Mouse (Mus musculus) embryonic facial prominence, embryonic 13.5 days (tissue): ENCODE measurements around the gene Pkd1. TPM values are rescaled to one million over a fixed set of nuclear protein-coding genes. Genes with fewer than 3 reads are reported as not detected.

Experiments used
- ATAC-seq: fragments of 200-750 bp; cut with Nextera tagmentation; 2 replicates; pipeline ENCODE4 v1.8.0; 2017; ENCODE audit warnings: low read depth; ENCODE audit not compliant: insufficient number of reproducible peaks, insufficient read depth, low FRiP score, low TSS enrichment
- H3K27ac ChIP-seq: fragments of 300-500 bp; sonication (generic); 2 replicates; pipeline ENCODE4 v1.5.1; 2015; ENCODE audit warnings: moderate library complexity, mild to moderate bottlenecking, inconsistent platforms
- H3K27me3 ChIP-seq: fragments of 300-500 bp; sonication (generic); 2 replicates; pipeline ENCODE4 v1.6.1; 2015; ENCODE audit warnings: mild to moderate bottlenecking, inconsistent platforms
- H3K36me3 ChIP-seq: fragments of 300-500 bp; sonication (generic); 2 replicates; pipeline ENCODE4 v1.6.1; 2015; ENCODE audit warnings: mild to moderate bottlenecking, inconsistent platforms
- H3K4me1 ChIP-seq: fragments of 300-500 bp; sonication (generic); 2 replicates; pipeline ENCODE4 v1.6.1; 2015; ENCODE audit warnings: inconsistent platforms
- H3K4me2 ChIP-seq: fragments of 300-500 bp; sonication (generic); 2 replicates; pipeline ENCODE4 v1.6.1; 2015; ENCODE audit warnings: moderate library complexity, mild to moderate bottlenecking, inconsistent platforms
- H3K4me3 ChIP-seq: fragments of 300-500 bp; sonication (generic); 2 replicates; pipeline ENCODE4 v1.5.1; 2015; ENCODE audit warnings: mild to moderate bottlenecking, inconsistent platforms
- H3K9ac ChIP-seq: fragments of 300-500 bp; sonication (generic); 2 replicates; pipeline ENCODE4 v1.6.1; 2015; ENCODE audit warnings: mild to moderate bottlenecking, inconsistent platforms
- H3K9me3 ChIP-seq: fragments of 300-500 bp; sonication (generic); 2 replicates; pipeline ENCODE4 v1.6.1; 2016; ENCODE audit warnings: inconsistent platforms
- WGBS: fragments of 180-500 bp; shearing (Covaris S2); methylation state at CpG from one replicate; pipeline ENCODE4 v1.1.7; 2015; ENCODE audit warnings: mixed read lengths; 5-methylcytosine and 5-hydroxymethylcytosine counted together
- polyA plus RNA-seq: library from polyadenylated mRNA; unstranded; fragments of >200 nt; fragmentation: Nextera tagmentation; extraction: Ambion mirVana; gene quantifications from 2 replicates; pipeline ENCODE4 v1.2.1, GENCODE M21; 2015

The Pkd1 gene
- polyA plus RNA-seq: 24.1 and 30.6 TPM in 2 replicates

DNA sequence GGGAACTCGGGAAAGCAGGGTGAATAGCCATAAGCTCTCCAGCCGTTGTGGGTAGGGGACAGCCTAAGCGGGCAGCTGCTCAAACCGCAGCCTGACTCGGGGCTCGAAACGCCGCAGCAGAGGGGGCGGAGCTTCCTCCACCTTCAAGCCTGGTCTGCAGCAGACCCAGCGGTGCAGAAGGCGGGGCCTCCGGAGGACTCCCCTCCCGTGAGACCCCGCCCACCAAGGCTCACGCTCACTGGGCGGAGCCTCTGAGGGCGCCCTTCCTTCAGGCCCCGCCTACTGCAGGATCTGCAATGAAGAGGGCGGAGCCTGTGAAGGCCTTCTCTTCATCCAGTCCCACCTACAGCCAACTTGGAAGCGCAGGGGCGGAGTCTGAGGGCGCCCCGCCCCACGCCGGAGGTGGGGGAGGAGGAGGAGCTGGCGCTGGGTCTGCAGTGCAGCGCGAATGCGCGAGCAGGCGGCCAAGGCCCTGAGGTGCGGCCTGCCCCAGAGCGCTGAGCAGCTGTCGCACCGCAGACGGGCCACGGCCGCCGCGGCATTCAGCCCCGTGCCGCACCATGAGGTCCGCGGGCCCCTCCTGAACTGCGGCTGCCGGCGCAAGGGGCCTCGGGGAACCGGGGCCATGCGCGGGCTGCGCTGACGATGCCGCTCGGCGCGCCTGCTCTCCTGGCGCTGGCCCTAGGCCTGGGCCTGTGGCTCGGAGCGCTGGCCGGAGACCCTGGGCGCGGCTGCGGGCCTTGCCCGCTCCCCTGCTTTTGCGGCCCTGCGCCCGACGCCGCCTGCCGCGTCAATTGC is at the start of gene Pkd1:
TSS of gene Pkd1 (plus strand) at position 217 of the 798 bp plus-strand sequence.
- Histone ChIP-seq H3K4me1 (peaks cover 34% of the 10 kb centered on the region), H3K9ac (peak within 1 kb of the TSS; percentile 95), H3K9me3 (no peaks in the 10 kb centered on the region), H3K4me2 (peak within 1 kb of the TSS; percentile 78), H3K27me3 (peaks cover 10% of the 10 kb centered on the region), H3K36me3 (no peaks in the 10 kb centered on the region), H3K27ac (peak within 1 kb of the TSS; percentile 91), H3K4me3 (peak within 1 kb of the TSS; percentile 96)
- 0% methylated on average over 60 of the region's 72 CpGs for WGBS
- ATAC-seq: peak; percentile 92

DNA sequence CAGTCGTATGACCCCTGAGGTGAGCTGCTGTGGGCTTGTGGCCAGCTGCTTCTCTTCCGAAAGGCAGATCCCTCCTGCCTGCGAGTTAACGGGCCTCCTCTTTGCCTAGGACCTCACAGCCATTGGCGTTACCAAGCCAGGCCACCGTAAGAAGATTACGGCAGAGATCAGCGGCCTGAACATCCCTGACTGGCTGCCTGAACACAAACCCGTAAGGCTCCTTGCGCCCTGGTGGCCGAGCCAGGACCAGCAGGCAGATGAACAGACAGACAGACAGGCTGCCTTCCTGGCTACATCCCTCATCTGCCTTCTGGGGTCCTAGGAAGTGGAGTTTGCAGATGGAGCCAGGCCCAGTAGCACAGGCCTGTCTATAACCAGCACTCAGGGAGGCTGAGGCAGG is 47.4 kb upstream of the Pkd1 start:
- no peak overlapping the region for H3K4me3 ChIP-seq
- H3K4me2 ChIP-seq: no peak overlapping the region
- no peaks in the 10 kb centered on the region for H3K9me3 ChIP-seq
- no peak overlapping the region for H3K27ac ChIP-seq
- peaks cover 7% of the 10 kb centered on the region for H3K4me1 ChIP-seq
- peaks cover 31% of the 10 kb centered on the region for H3K36me3 ChIP-seq
- no peak overlapping the region for H3K9ac ChIP-seq
- WGBS: 42% methylated on average over 11 of the region's 11 CpGs
- H3K27me3 ChIP-seq: peaks cover 2% of the 10 kb centered on the region; the same call in 1 of the 2 replicates
- no peak for ATAC-seq

DNA sequence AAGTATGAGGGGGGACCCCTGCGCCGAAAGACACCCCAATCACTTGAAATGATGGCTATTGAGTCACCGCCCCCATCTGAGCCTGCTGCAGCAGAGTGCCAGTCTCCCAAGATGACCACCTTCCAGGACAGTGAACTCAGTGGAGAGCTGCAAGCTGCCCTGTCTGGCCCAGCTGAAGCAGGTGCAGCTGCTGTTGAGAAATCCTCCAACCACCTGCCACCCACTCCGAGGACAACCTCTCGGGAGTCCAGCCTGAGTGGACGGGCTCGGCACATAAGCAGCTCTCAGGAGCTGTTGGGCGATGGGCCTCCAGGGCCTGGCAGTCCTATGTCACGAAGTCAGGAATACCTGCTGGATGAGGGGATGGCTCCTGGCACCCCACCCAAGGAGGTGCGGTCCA is 45.5 kb upstream of the Pkd1 start:
- H3K9ac ChIP-seq: no peak overlapping the region
- 94% methylated on average over 10 of the region's 10 CpGs for WGBS
- no peak for ATAC-seq
- H3K9me3 ChIP-seq: no peaks in the 10 kb centered on the region
- H3K4me3 ChIP-seq: no peak overlapping the region
- no peak overlapping the region for H3K4me2 ChIP-seq
- peaks cover 10% of the 10 kb centered on the region for H3K4me1 ChIP-seq
- H3K36me3 ChIP-seq: peaks cover 50% of the 10 kb centered on the region
- no peak overlapping the region for H3K27ac ChIP-seq
- peaks cover 4% of the 10 kb centered on the region; the same call in 1 of the 2 replicates for H3K27me3 ChIP-seq

DNA sequence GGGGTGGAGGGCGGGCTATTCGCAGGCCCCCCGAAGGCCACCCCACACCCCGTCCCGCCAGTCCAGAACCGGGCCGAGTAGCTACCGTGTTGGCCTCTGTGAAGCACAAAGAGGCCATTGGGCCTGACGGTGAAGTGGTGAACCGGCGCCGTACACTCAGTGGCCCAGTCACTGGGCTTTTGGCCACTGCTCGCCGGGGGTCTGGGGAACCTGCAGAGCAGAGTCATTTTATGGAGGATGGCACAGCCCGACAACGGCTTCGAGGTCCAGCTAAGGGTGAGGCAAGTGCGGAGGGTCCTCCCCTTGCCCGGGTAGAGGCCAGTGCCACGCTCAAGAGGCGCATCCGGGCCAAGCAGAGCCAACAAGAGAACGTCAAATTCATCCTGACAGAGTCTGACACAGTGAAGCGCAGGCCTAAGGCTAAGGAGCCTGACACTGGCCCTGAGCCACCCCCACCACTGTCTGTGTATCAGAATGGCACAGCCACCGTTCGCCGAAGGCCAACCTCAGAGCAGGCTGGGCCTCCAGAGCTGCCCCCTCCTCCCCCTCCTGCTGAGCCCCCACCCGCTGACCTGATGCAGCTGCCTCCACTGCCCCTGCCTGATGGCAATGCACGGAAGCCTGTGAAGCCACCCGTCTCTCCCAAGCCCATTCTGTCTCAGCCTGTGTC is 44.2 kb upstream of the Pkd1 start:
- H3K27ac ChIP-seq: no peak overlapping the region
- H3K4me1 ChIP-seq: peaks cover 10% of the 10 kb centered on the region
- H3K9me3 ChIP-seq: no peaks in the 10 kb centered on the region
- no peak overlapping the region for H3K4me2 ChIP-seq
- WGBS: 94% methylated on average over 30 of the region's 30 CpGs
- H3K4me3 ChIP-seq: no peak overlapping the region
- H3K36me3 ChIP-seq: peaks cover 63% of the 10 kb centered on the region
- no peak overlapping the region for H3K9ac ChIP-seq
- H3K27me3 ChIP-seq: peaks cover 4% of the 10 kb centered on the region; the same call in 1 of the 2 replicates
- ATAC-seq: no peak

DNA sequence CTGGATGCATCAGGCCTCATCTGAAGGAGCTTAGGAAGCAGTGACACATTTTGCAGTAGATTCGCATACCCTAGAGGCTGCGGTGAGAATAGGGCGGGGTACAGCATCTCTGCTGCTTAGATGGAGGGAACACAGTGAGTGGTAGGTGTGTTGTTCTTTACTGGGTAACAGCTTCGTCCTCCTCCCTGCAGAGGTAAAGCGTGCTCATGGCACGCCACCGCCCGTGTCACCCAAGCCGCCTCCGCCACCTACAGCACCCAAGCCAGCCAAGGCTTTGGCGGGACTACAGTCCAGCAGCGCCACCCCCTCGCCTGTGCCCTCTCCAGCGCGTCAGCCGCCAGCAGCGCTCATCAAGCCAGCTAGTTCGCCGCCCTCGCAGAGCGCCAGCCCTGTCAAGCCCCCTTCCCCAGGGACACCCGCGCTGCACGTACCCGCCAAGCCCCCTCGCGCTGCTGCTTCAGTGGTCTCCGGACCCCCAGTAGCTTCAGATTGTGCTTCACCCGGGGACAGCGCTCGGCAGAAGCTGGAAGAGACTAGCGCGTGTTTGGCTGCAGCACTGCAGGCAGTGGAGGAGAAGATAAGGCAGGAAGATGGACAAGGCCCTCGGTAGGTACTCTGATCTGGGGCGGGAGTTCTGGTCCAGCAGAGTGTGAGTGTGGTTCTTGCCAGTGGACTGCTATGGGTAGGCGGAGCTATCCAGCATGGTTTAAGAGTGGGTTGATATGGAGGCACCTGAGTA is 43.1 kb upstream of the Pkd1 start:
- Histone ChIP-seq H3K27me3 (peaks cover 4% of the 10 kb centered on the region; the same call in 1 of the 2 replicates), H3K9ac (peak overlapping the region; percentile 44; the same call in 1 of the 2 replicates), H3K4me1 (peaks cover 10% of the 10 kb centered on the region), H3K27ac (no peak overlapping the region), H3K36me3 (peaks cover 69% of the 10 kb centered on the region), H3K4me2 (peak overlapping the region; percentile 50), H3K9me3 (no peaks in the 10 kb centered on the region), H3K4me3 (peak overlapping the region; percentile 11; the same call in 1 of the 2 replicates)
- 29% methylated on average over 36 of the region's 36 CpGs for WGBS
- ATAC-seq: no peak

DNA sequence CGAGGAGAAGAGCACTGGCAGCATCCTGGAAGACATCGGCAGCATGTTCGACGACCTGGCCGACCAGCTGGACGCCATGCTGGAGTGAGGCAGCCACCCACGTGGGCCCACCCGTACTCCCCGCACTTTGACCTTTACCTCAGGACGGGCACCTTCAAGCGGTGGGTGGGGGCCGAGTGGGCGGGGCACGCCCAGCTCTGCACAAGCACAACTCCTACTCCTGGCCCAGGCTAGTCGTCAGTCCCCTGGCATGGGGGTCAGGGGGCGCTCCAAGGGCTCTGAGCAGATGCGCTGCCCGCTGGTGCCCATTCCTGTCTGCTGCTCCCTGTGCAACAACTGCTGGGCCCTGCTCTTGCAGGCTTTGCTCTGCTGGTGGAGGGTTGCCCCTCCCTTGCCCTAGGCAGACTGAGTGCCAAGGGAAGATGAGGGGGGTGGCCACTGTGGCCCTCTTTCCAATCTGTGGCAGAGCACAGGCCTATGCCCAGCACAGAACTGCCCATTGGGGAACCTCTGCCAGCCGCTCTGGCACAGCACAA is 42.4 kb upstream of the Pkd1 start:
- H3K27me3 ChIP-seq: peaks cover 4% of the 10 kb centered on the region; the same call in 1 of the 2 replicates
- peaks cover 73% of the 10 kb centered on the region for H3K36me3 ChIP-seq
- H3K27ac ChIP-seq: no peak overlapping the region
- no peaks in the 10 kb centered on the region for H3K9me3 ChIP-seq
- peaks cover 10% of the 10 kb centered on the region for H3K4me1 ChIP-seq
- 0 out of 2 replicates have a peak overlapping the region, but pooled peaks have one; percentile 6 for H3K9ac ChIP-seq
- ATAC-seq: no peak
- H3K4me3 ChIP-seq: no peak overlapping the region
- WGBS: 59% methylated on average over 19 of the region's 19 CpGs
- no peak overlapping the region for H3K4me2 ChIP-seq

DNA sequence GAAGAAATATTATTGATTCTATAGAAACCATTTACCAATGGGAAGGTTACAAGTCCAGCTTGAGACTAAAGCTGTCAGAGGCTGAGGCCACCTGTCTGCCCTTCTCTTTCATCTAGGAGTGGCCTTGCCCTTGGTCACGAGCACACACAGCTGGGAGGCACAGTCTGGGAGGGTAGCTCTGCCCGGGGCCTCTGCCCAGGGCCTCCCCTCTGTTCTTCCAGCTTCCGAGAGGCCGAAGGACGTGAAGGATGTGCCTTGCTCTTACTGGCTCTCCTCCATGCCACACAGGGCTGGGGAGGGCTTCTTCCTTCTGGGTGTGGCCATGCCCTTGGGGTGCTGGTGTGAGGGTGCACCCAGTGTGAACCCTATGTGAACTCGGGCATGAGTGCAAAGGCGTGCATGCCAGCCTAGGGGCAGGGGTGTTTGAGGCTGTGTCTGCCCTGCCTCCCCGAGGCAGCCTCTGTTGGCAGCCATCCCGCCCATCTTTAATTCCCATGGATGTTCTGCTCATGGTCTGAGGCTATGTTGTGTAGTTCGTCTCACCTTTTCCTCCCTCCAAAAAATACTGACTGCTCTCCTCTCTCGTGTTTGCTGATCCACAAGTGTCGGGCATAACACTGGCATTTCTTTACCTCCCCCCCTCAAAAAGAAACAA is 41.7 kb upstream of the Pkd1 start:
- Histone ChIP-seq H3K27ac (no peak overlapping the region), H3K36me3 (peaks cover 76% of the 10 kb centered on the region), H3K4me3 (no peak overlapping the region), H3K9ac (0 out of 2 replicates have a peak overlapping the region, but pooled peaks have one; percentile 16), H3K9me3 (no peaks in the 10 kb centered on the region), H3K4me1 (peaks cover 10% of the 10 kb centered on the region), H3K27me3 (peaks cover 4% of the 10 kb centered on the region; the same call in 1 of the 2 replicates), H3K4me2 (no peak overlapping the region)
- WGBS: 78% methylated on average over 12 of the region's 12 CpGs
- ATAC-seq: no peak

DNA sequence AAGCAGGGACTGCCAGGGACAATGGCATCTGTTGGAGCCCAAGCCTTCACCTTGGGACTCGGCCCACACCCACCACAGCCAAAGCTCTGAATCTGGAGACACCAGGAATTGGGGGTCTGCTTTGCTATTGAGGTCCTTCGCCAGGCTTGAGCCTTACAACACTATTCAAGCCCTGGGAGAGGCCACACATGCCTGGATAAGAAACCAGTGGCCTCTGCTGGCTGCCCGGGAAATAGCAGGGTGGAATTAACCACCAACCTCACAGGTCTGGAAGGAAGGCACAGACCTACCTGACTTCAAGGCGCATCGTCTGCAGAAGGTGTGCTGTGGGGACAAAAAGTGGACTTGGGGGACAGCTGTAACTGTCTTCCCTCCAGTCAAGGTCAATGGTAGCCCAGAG is 36.0 kb upstream of the Pkd1 start:
- peaks cover 97% of the 10 kb centered on the region for H3K36me3 ChIP-seq
- no peaks in the 10 kb centered on the region for H3K27me3 ChIP-seq
- ATAC-seq: no peak
- 0 out of 2 replicates have a peak overlapping the region, but pooled peaks have one; percentile 4 for H3K9ac ChIP-seq
- H3K9me3 ChIP-seq: no peaks in the 10 kb centered on the region
- H3K4me1 ChIP-seq: no peaks in the 10 kb centered on the region
- WGBS: 47% methylated on average over 5 of the region's 5 CpGs
- peak overlapping the region; percentile 1; the same call in 1 of the 2 replicates for H3K4me3 ChIP-seq
- peak overlapping the region; percentile 18; the same call in 1 of the 2 replicates for H3K4me2 ChIP-seq
- no peak overlapping the region for H3K27ac ChIP-seq

DNA sequence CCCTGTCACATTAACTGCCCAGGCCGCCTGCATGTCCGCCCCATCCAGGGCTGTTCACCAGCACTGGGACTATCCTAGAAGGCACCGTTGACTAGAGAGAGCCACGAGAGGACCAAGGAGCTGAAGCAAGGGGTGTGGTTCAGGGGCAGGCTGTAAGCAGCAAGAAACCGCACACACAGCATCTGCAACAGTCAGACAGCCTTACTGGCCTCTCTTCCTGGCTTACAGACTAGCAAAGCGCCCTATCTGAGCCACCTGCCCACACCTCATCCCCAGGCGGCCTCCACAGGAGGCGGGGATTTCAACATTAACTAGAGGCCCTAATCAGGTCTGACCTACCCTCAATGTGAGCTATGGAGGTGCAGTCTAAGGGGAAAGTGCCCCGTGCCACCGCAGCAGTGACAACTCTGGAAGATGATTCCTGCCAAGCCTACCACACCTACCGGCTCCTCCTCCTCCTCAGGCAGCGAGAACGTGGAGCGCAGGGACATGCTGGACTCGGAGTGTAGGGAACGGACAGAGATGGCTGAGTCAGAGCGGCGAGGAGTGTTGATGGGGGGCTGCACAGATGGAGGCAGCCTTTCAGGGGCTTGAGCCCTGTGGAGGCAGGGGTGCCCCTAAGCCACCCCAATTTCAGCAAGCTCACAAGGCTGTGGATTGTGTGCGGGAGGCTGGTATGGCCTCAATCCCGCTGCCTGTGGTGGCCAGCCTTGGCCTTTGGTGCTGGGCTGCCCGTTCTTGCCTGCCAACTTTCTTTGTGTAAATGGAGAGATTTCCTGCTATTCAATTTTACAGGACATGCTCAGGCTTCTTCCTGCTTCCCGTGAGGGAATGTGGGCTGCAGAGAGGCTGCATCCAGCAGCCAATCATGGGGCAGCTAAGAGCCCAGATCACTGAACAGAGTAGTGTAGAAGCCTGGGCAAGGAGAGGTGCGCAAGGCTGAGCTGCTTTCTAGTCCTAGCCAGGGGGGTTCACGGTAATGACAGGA is 35.1 kb upstream of the Pkd1 start:
- H3K4me2 ChIP-seq: peak overlapping the region; percentile 18
- peaks cover 96% of the 10 kb centered on the region for H3K36me3 ChIP-seq
- ATAC-seq: no peak
- H3K27me3 ChIP-seq: no peaks in the 10 kb centered on the region
- H3K9ac ChIP-seq: 0 out of 2 replicates have a peak overlapping the region, but pooled peaks have one; percentile 4
- no peaks in the 10 kb centered on the region for H3K4me1 ChIP-seq
- 86% methylated on average over 24 of the region's 24 CpGs for WGBS
- H3K27ac ChIP-seq: peak overlapping the region; percentile 44; the same call in 1 of the 2 replicates
- 0 out of 2 replicates have a peak overlapping the region, but pooled peaks have one; percentile 1 for H3K4me3 ChIP-seq
- H3K9me3 ChIP-seq: no peaks in the 10 kb centered on the region

DNA sequence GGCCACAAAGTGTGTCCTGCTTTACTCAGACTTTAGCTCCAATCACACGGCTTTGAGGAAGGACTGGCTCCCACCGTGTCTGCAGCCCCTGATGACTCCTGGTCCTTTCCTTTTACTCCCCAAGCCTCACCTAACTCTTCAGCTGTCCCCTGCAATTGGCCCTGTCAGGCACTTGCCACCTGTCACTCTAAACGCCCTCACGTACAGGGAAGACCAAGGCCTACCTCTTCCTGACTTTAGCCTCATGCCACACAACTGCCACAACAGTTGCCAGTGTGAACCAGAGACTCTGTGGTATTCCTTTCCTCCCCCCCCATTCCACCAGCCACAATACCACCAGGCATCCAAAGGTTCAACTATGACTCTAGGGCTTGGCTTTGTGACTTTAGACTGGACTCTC is 29.2 kb upstream of the Pkd1 start:
- peak overlapping the region; percentile 4; the same call in 1 of the 2 replicates for H3K9ac ChIP-seq
- H3K27me3 ChIP-seq: no peaks in the 10 kb centered on the region
- no peak for ATAC-seq
- no peak overlapping the region for H3K27ac ChIP-seq
- H3K9me3 ChIP-seq: no peaks in the 10 kb centered on the region
- no peak overlapping the region for H3K4me2 ChIP-seq
- H3K36me3 ChIP-seq: peaks cover 66% of the 10 kb centered on the region
- no peak overlapping the region for H3K4me3 ChIP-seq
- peaks cover 5% of the 10 kb centered on the region; the same call in 1 of the 2 replicates for H3K4me1 ChIP-seq
- WGBS: 88% methylated on average over 4 of the region's 4 CpGs
